Mouse (Mus musculus) lung, adult 18-20 months (tissue): ENCODE measurements at regions not wholly inside any gene's neighbourhood (a gene's known extent, or its start where the extent isn't known, plus 50 kb on each side); places are given as distances from the start of the nearest gene placed in this dataset.
A peak's percentile ranks its signal among the peaks of the same experiment; 100 is the strongest.
"Not testable (repeated sequence)": the region's sequence is repeated elsewhere in the genome, so short reads cannot be mapped to it uniquely, and the experiment has no call there.

Experiments used
- DNase-seq, 2 experiments: peaks; one replicate each; pipeline ENCODE4 v3.0.0; 2022; ENCODE audit warnings: mixed read lengths in 2 of 2

DNA sequence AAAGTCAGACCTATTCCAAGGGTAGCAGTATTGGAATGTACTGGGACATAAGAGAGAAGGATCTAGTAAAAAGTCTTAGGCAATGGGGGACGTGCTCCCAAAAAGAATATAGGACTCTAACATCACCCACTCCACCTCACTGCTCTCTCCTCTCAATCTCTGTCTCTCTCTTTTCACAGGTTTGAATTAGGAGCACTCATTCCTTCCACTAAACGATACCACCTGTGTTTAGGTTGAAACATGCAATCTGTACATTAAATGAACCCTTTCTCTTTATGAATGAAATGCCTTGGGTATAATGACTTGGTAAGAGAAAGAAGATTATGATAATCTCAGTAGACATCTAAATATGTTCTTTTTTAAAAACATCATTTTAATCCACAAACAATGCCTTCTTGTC is 129.4 kb downstream of the Zpld1 start:
- no peak for DNase-seq

DNA sequence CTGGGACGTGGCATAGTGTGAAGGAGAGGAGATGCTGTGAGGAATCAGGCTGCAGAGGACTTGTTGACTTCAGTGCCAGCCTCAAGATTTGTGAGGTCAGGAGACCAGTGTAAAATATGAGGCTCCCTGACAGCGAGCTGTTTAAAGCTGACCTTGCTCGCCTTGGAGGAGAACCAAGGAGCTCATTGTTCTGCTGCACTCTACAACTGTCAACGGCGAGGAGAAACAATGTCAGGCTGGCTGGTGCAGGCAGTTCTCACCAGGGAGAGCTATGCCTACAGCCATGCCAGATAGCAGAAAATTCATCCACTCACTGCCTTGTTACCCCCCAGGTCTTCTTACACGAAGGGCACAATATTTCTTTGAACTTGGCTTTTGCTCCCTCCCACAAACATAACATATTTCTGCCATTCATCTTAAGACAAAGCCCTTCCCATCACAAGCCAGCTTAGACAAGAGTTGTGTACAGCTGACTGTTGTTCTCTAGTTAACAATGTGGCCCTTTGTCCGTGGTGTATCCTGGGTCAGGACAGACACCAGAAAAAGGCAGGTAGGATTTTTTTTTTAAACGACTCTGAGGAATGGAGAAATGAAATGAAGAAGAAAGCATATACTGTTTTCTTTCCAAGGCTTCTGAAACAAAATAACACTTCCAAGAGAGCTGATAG is 131.5 kb downstream of the Zpld1 start:
- DNase-seq, result no peak

DNA sequence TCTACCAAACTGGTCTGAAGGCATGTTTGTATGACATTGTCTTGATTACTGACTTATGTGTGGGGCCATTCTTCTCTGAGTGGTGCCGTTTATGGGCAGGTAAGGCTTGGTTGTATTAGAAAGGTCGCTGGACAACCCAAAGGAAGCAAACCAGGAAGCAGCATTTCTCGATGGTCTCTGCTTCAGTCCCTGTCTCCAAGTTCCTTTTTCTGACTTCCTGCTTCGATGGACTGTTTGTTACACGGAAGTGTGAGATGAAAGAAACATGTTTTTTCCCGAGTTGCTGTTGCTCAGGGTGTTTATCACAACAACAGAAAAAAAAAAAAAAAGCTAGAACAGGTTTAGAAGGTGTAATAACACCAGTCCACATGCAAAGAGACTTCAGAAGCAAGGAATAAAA is 134.9 kb downstream of the Zpld1 start:
- DNase-seq, result no peak

DNA sequence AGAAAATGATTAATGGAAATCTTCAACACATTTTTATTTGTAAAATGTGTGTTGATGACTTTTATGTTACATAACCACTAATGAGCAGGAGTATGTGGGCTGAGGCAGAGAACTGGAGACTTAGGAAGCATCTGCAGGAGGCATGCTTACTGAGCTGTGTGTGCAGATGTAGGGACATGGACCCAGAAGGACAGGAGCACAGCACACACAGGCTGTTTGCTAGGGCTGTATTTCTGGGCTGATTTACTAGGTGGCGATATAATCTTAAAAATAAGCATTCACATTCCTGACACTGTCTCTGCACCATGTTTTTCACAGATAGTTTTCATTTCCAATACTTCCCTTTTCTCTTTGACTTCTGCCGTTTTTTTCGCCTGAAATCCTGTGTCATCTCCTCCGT is 146.1 kb downstream of the Zpld1 start:
- peak in 1 of 2 experiments; percentile 5 for DNase-seq

DNA sequence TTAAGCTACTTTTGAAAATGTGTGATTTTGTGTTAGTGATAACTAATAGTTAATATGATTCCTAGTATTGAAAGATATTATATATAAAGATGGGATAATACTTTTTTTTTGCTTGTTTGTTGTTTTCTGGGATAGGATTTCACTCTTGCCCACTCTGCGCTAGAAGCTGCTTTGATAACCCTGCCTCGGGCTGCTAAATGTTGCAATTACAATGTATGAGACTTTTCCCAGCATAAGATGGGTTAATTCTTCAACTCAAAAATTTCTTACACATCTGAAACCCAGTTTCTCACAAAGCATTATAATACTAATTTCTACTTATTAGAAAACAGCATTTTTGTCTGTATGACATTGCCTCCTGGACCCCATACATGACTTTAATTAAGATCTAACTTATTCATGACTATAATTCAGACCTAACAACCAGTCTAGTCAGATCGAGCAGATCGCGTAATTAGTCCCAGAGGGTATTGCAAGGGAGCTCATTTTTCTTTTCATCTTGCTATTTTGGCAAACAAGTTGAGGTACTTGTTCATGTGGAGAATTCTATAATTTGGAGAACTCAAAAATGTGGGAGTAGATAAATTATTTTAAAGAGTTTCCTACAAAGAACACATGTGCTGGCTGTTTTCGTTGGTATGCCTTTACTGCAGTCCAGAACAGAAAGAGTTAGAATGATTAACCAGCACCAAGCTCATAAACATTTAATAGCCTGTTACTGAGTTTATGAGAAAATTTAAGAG is 155.2 kb downstream of the Zpld1 start:
- no peak for DNase-seq

DNA sequence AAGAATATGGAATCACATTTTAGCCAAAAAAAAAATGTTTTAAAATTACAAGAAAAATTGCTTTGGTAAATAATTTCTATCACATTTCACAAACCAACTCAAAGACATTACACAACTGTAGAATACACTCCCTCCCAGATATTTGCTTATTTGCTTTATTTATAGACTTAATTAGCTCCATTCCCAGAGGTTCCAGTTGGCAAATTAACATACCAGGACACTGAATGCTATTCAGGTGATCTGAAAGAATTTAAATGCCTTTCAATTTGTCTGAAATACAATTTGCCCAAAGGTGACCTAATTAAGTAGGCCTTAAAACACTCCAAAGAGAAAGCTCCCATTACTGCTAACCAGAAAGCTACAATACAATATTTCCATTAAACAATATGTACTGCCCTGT is 162.8 kb downstream of the Zpld1 start:
- DNase-seq, result no peak

DNA sequence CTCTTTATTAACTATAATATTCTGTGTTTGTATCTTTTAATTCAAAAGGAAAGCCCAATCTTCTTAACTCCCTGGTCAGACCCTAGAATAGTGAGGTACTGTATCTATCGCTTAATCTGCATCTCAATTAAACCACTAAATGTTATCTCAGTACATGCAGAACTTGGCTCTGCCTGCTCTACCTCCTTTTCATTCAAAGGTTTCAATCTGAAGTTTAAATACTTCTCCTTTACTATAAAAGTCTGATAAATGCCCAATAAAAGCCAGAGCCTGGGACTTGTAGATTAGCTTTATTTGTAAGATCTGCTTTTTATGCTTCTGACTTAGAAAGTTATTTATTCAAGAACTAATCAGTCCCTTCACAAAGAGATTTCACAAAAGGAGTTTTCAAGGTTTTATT is 200.1 kb downstream of the Zpld1 start:
- no peak for DNase-seq

DNA sequence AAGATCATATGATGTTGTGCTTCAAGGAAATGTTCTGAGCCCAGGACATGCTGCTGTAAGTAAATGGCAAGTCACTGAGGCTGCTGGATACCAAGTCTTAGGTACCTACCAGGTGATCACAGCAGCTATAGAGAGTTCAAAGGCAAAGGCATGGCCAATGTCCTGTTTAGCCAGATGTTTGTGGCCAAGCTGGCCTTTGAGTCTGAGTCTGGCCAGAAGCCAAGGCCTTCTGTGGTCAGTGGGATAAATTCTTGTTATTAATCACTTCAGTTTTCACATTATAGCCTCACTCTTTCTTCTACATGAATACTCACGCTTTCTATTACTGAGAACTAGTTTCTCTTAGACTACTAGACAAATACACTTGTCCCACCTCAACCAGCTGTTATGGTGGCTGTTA is 210.3 kb downstream of the Zpld1 start:
- no peak for DNase-seq

DNA sequence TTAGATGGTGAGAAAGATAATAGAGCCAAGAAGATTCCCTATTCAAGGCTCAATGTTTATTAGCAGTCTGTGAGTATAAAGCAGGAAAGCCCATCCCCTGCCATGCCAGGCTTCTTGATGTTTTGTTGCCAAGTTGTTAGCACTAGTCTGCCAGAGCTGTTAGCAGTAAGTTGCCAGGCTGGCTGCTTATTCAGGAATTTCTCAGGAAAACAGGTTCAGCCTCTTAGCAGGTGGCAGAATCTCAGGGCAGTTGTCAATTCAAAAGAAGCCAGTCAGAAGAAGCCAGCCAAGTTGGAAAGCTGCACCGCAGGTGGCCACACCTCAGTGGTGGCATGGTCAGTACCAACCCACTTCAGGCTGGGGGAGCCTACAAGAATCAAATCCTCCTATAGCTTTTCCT is 221.6 kb downstream of the Zpld1 start:
- DNase-seq, result no peak

DNA sequence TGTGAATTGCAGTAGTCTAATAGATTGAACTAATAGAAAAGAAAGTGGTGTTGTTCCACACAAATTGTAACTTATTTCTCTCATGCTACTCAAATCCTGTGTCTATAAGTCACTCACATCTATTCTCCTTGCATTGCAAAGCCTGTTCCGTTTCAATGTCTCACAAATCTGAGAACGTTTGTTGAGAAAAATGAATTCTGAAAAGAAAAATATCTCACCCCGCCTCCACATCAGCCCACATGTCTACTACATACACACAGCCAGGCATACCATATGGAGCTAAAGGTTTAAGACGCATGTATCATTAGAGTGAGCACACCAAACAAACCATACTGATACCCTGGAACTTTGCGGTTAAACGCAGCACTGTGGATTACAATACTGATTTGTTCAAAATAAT is 258.0 kb downstream of the Zpld1 start:
- no peak for DNase-seq

DNA sequence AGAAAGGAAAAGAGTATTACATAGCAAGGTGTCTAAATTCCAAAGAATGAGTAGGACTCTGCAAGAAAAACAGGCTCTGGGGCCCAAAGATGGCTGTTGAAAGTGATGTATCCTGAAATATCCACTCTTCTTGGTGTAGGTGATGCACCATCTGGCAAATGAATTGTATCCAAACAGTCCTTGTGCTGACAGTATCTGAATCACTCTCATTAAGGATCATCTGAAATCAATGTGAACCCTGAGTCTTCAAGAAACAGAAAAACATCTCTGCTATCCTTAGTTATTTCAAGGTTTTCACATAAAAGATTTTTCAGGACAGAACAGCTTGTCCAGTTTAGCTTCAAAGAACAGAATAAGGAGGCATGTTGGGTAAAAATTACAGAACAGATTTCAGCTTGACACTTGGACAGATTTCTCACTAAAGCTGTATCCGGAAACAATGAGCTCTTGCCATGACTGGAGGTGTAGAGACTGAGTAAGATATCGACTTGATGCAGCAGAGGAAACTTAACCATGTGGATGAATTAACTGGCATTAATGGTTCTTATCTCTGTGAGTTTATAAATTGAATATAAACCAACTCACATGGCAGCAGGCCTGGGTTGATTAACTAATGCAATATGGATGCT is 296.0 kb downstream of the Zpld1 start:
- no peak for DNase-seq

DNA sequence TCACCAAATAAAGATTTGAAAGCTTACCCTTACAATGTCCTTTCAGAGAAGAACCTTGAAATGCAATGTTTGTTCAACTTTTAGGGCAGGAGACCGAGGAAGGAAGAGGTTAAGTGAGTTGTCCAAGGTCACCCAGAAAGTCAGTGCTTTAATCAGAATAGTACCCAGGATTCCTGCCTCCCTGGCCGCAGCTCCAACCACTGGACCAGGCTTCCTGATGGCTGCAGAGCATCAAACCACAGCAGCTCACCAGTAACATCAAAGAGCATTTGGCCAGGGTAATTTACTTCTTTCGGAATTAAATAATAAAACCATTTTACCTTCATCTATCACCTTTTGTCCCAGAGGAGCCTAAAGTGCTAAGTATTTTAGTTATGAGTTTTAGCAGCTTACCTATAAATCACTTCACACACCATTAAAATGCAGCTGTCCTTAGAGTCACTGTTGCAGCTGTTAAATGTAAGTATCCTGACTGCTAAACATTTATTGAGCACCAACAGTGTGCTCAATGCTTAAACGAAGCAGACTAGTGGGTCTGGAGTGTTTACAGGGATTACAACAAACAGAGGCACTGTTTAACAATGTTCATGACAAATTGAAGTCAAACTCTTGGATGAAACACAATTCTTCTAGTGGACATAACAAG is 306.1 kb downstream of the Zpld1 start:
- DNase-seq, result no peak

DNA sequence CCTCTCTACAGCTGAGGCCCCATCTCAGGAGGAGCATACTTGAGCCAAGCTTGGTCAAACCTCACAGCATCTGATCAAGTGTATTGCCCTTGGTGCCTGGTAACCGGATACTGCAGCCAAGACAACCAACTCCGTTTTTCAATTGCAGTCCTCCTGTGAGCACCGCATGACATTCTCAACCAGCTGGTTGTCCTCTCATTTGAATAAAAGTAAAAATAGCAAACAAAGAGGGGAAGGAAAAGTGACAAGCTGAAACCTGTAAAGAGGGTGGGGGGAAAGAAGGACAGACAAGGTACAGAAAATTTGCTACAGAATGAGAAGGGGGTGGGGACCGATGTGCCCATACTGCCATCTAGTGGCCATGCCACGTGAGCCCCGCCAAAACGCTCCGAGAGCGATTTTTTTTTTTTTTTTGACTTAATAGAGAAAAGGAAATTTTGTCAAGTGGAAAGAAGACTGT is 314.0 kb downstream of the Zpld1 start:
- DNase-seq, result peak in 1 of 2 experiments; percentile 9

DNA sequence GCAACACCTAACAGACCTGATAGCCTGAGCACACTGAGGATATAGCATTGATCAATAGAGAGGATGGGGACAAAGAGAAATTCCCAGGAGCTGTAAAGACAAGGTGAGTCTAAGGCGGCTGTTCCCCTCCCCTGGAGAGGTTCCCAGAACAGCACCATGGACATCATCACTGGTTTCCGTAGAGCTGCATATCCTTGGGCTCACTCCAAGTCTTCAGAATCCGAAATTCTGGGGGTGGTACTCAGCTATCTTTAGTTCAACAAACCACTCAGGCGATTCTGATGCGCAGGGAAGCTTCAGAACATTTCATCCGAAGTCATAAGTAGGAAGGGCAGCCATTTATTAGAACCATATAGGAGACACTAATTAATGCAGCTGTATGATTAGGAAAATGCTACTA is 327.4 kb downstream of the Zpld1 start:
- DNase-seq, result no peak

DNA sequence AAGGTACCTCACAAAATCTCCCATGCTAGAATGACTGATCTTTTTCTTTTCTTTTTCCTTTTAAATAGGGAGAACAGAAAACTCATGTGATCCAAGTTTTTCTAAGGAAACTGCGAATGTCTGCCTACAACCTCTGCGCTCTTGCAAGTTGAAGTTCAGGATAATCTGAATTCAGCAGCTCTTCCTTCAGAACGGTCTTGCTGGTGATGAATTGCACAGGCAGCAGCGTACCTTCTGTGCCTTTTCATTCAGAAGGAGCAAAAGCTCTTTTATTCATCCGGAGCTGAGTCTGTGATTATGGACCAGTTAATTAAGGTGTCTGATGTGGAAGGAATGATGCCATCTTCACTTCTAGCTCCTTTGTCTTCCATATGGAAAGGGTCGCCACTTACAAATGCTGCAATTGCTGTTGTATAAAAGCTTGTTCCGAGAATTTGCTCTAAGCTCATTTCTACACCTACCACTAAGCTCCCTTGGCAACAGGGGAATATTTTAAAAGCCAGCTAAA is 353.9 kb downstream of the Zpld1 start:
- no peak for DNase-seq

DNA sequence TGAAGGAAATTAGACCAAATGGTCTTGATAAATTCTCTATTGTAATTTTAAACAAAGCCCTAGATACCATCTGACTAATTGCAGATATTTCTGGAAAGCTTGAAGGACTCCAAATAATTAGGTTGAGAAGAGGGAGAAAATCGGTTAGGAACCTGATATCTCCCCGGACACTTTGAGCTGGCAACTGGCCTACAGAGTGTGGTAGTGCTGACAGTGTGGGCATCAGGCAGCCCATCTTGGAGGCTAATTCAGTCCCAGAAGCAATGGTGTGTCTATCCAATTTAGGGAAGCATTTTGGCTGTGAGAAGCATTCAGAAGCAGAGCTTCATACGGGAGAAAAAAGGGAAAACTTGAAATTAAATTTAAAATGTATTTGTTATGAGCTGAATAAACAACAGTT is 369.5 kb downstream of the Zpld1 start:
- no peak for DNase-seq

DNA sequence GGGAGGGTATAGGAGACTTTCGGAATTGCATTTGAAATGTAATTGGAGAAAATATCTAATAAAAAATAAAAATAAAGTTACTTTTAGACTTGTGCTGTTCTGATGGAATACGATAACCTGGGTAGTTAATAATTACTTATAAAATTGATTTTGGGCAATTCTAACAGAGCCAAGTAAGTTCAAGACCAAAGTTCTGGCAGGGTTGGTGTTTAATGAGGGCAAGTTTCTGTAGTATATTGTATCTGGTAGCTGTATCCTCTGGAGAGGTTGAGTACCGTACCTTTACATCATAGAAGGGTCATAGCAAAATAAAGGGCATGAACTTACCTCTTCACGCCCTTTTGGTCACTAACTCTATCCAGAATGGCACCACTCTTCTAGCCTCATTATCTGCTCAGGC is 394.9 kb downstream of the Zpld1 start:
- no peak for DNase-seq

DNA sequence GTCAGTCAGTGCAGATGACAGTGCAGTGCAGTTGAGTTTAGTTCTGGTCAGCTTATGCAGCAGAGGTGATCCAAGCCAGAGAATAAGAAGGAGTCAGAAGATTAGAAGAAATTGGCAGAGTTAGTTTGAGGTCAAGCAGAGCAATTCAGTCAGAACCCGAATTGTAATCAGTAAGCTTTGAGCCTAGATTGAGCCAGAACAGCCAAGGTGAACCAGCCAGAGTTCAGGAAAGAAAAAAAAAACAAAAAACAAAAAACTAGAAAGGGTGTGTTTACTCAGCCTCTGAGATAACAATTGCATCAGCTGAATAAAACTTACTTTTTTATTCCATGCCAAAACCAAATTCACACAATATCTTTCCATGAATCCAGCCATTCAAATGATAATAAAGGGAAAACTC is 396.3 kb downstream of the Zpld1 start:
- DNase-seq, result no peak

DNA sequence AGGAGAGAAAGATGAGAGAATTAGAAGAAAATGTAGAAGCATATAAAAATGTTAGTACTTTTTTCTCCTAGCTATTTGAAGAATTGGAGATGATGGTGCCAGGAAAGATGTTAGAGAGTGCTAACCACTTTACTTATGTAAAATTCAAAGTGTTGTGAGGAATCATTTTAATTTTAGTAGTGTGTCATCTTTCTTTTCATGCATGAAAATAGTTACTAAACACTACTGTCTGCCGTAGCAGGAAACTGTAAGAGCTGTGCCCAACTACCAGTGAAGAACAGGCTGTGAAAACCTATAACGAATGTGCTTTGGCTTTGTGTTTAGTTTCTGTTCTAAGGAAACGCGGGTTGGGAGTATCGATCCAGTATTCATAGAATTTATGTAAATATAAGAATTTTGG is 403.1 kb downstream of the Zpld1 start:
- no peak for DNase-seq

DNA sequence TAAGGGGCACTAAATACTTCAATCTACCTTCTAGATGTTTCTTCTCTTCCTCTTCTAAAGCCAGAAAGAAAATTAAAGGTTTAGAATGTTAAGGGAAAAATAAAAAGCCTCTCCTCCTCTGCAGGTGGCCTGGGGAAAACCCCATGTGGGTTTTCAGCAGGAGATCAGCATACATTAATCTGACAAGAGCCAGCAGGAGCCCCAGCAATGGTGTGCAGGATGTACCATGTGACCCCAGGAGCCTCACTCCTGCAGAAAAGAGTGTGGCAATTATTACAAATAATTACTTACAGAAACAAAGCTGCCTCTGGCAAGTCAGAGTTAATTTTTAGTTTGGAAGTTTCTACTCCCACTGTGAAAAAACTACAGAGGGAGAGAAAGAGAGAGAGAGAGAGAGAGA is 440.4 kb downstream of the Zpld1 start:
- no peak for DNase-seq

DNA sequence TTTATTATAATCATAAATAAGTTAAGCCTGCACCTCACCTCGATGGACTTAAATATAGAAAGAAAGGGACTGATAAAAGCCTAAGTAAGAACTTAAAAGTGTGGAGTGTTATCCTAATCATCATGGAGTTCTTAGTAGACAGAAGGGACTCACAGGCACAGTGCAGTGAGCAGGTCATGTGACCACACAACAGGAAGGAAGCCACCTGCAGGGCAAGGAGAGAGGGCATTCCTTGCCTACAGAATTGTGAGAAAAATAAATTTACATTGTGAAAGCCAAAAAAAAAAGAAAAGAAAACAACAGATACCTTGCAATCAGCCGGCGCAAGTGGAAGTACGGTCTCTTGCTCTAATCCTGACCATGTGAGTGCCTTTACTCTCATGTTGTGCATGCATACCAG is 454.8 kb downstream of the Zpld1 start:
- not testable (repeated sequence) for DNase-seq
